Mouse (Mus musculus) mature B cell (primary cell): ENCODE data around the gene Ambra1.

ENCODE experiments used
- in situ Hi-C: fragments of 300-500 bp; cut with MboI; formaldehyde crosslinking; loops from 2 replicates; pipeline ENCODE4 v1.14.3; 2019

Gene Ambra1

DNA sequence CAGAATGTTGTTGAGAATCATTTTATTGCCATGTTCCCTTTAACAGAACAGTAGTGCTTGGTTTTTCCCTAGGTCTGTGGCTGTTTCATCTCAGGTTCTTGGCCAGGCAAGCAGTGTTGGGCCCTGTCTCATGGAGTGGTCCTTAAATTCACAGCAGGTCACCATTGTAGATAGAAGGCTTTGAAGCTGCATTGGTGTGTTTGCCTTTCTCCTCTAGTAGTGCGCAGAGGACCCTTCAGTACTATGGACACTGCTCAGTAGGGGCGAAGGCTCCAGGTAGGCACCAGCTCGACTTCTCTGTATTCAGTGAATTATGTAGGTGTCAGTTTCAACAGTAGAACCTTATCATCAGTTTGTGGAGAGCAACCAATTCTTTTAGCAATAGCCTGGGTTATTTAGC, 142.7 kb downstream of the Ambra1 start:
- in situ Hi-C loops = no loop called here

DNA sequence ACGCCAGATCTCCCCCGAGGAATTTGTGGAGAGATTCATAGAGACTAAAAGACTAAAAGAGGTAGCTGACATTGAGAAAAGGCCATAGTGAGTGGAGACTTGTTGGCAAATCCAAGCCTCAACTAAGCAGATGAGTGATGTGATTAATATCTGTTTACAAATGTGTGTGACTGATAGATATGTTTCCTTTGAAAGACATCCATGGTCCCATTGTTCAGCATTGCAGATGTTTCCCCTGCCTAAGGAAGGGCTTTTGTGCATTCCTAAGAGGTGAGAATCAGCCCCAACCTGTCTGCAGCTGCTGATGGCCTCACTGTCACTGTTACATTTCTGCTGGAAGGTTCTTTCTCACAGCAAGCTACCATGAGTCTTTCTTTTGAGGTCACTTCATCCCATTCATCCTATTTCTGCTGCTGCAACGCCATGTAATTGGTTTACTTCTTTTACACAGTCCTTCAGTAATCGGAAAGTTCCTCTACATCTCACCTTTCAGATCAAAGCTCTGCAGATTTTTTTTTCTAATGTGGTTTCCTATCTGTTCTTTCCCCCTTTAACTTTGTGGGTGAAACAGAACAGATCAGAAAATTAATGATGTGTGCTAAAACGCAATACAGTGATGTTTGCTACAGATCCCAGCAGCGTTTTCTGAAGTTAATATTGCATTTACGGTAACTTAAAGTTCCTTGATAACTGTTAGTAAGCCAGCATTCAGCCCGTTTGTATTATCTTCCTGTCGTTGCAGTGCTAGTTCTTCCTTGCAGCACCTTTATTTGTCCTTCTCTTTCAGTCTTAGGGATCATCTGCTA, 146.3 kb downstream of the Ambra1 start:
- in situ Hi-C loops = no loop called here

DNA sequence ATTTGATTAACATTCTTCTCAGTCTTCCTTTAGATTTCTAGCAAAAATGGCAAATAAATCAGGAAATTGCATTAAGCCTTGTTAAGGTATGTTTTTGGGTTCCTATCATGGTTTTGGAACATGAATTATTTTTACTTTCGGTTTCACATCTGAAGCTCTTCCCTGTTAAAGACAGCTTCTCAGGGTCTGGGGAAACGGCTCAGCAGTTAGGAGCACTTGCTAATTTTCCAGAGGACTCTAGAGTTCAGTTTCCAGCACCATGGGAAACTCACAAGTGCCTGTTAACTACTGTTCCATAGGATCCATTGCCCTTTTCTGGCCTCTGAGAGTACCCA, 146.8 kb downstream of the Ambra1 start:
- in situ Hi-C loops = no loop called here

DNA sequence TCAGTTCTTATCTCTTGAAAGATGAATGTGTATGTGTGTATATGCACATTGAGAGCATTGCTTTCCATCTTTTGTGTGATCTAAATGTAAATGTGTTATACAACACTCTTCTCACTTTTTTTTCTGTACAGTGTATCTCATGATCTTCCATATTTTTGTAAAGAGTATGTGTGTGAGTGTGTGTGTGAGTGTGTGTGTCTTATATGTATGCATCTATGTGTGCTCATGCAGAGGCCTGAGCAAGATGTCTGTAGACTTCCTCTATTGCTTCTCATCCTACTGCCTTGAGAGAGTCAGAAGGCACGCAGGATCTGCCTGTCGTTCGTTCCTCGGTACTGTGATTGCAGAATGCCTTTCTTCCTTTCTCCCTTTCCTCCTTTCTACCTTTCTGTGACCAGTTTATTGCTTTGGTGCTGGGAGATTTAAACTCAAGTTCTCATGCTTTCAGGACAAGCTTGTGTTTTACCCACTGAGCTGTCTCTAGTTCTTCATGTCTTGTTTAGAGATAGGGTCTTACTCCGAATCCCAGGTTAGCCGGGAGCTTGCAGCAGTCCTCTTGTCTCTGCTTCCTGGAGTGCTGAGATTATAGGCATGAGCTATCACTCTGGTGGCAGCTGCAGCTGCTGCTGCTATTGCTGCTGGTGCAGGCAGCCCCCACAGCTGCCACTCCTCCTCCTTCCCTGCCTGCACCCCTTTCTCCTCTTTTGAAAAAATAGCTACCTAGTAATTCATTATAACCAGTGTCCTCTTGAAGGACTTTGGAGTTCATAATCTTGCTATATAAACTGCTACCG, 148.7 kb downstream of the Ambra1 start:
- in situ Hi-C loops = no loop called here

DNA sequence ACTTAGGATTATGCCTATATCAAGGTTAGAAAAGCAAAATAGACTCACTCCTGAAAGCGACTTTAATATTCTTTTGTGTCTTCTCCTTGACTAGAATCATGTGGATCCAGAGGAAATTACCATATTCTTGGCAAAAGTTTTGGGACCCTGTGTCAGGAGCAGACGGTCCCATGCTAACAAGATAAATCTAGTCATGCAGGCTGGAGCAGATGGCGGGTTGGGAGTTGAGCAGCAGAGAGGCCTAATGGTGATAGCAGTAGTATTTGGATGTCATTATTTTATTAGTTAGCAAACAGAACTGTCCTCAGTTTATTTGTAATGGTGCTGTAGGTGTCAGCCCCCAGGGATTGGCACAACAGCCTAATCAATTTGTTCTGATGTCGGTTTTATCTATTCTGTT, 154.0 kb downstream of the Ambra1 start:
- in situ Hi-C loops = no loop called here

DNA sequence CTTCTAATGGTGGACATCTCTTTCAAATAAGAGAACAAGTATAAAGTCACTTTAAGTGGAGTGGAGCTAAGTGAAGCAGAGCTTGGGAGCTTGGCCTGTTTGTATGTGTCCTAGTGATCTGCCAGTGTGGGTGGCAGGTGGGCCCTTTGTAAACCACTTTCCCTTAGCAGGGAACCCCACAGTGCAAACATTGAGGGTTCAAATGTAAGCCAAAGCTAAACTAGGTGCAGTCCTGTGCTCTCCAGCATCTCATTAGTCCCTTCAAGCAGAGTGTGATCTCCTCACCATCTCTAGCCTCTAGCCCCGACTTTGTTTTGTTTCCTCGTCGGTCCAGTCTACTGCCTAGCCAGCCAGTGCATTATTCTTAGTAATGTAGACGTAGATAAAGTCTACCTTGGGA, 154.7 kb downstream of the Ambra1 start:
- in situ Hi-C loops = no loop called here

DNA sequence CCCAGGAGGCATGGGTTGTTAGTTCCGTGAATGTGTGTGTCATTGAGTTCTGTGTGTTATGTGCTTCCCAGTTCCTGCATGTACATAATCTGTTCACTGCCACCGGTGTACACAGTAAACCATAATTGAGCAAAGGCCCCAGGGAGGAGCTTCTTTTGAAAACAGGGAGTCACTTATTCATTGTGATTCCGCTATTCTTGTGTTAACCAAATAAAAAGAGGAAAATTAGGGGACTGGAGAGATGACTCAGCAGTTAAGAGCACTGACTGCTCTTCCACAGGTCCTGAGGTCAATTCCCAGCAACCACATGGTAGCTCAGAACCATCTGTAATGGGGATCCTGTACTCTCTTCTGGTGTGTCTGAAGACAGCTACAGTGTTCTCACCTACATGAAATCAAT, 164.8 kb downstream of the Ambra1 start:
- in situ Hi-C loops = no loop called here

DNA sequence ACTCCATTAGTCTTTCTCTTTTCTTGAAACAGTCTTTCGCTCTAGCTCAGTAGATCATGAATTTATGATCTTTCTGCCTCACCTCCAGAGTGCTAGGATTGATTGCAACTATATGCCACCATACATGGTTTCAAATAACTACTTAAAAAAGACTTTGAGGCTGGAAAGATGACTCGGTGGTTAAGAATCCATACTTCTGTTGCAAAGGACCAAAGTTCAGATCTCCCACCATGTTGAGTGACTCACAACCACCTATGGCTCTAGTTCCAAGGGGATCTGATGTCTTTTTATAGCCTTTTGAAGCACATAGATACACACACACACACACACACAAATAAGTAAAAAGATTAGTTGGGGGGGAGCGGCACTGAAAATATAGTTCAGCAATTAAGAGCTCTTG, 165.5 kb downstream of the Ambra1 start:
- in situ Hi-C loops = no loop called here

DNA sequence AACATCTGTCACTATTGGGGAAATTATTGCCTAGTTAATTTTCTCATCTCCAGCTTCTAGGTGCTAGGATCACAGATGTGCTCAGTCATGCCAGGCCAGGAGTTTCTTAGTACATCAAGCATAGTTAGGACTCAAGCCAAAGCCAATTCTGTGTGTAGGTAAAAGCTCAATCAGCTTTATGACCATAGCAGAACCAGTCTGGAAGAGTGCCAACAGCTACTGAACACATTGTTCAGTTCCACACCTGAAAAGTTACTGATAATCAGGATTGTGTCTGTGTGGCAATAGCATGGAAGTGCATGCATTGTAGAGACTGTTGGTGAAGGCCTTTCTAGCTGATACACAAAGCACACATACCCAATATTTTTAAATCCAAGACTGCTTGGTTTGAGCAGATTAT, 168.0 kb downstream of the Ambra1 start:
- in situ Hi-C loops = no loop called here

DNA sequence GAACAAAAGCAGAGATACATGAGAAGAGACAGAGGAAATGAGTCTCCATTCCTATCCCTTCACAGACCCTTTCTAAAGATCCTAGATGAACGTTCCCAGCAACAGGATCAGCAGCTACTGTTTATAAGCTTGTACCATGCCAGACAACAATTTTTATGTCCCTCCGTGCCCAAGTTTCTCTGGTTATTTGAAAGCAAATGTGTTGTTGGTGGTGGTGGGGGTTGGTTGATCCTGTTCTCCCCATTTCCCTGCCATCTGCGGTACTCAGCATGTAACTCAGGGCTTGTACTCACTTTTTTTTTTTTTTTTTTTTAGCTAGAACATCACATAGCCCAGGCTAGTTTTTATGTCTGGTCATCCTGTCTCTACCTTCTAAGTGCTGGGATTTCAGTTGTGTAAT, 169.2 kb downstream of the Ambra1 start:
- in situ Hi-C loops = no loop called here

DNA sequence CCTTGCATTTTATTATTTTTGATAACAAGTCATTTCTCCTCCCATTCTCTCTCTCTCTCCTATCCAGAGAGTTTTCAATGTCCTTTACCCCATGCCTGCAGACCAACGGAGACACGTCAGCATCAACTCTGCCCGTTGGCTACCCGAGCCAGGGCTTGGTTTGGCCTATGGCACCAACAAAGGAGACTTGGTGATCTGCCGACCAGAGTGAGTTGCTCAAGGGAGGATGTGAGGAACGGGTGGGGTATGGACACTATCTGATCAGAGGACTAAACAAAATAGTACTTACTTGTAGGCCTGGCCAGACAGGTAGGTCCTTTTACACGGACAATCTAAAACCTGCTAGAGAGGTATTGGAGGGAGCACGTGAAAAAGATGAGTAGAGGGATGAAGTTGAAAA, 170.5 kb downstream of the Ambra1 start:
- in situ Hi-C loops = no loop called here

DNA sequence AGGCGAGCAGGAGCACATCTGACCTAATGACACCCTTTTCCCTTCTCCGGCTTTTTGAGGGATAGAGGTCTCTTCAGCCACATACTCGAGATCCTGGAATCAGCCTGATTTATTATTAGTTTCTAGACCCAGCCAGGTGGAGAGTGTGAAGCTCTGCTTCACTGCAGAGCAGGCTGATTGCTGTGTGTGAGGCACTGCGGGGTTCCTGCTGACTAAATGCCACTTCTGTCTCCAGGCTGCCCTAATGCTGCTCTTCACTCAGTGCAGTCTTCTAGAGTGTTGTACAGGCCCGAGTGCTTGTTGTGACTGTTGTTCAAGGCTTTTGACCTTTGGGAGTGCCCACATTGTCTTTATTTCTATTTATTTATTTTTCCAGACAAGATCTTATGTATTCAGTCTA, 172.4 kb downstream of the Ambra1 start:
- in situ Hi-C loops = no loop called here

DNA sequence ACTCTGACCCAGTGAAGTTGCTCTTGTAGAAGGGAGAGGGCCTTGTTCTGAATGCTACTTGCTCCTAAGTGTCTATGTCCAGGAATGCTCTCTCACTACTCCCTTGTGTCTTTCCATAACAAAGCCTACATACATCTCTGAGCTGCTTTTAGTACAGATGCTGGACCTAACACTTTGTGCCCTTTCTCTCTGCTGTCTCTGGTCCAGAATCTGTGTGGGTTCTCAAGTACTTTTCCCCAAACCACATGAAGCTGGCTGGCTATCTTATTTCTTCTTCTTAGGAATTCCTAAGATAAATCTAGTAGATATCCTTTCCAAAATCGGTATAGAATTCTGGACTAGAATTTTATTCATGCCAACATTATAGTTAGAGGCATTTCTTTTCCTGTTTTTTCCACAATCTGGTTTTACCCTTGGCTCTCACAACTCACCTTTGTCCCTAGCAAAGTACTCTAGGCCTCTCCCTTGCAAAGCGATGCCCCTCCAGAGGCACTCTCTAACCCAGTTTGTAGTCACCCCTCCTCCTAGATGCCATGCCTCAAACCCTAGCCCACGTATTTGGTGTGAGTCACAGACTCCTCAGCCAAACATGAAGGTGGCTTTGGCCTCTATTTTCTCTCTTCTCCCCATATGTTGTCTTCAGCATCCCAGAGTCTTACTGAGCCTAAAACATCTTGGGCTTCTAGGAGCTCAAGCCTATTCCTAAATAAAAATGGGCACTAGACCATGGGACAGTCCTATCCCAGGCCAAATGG, 173.4 kb downstream of the Ambra1 start:
- in situ Hi-C loops = no loop called here

DNA sequence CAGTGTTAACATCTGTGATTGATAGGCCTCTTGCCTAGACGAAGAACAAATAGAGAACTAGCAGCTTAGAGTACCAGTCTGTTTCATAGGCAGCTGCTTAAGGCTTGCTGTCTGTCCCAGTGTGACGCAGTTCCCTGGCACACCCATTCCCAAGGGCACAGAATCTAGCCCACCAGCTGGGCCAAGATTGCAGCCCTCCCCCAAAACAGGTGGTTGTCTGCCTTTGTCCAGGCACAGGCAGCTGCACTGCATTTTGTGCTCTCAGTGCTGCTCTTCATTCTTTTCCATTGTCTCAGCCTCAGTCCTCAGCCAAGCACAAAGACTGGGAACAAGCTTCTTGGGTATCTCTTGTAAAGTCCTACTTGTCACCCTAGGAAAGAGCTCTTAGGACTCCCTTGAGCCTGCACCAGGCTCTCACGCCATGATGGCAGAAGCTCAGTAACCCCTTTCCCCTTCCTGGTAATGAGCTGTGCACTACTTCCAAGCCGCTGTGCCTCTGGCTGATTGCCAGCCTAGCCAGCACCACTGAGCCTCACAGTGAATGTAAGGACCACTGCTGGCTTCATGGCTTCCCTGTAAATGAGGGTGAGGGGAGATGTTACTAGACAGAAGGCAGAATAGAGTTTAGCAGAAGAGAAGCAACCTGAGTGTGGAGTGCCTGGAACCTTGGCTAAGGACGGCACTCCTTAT, 174.8 kb downstream of the Ambra1 start:
- in situ Hi-C loops = no loop called here

DNA sequence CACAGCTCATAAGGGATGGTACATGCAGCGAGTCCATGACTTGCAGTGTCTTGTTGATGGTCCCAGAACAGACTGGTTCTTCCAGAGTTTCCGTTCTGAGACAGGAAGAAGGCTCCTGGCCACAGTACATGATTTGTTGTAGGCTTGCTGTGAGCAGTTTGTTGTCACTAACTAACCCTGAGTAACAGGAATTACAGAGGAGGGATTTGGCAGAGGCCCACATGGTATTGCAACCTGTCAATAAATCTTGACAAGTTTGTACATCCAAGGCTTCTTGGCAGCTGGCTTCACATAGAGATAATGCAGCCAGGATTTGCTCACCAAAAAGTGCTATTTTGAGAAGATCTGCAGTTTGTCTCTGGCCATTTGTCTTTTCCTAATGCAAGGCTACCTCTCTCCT, 176.2 kb downstream of the Ambra1 start:
- in situ Hi-C loops = no loop called here

DNA sequence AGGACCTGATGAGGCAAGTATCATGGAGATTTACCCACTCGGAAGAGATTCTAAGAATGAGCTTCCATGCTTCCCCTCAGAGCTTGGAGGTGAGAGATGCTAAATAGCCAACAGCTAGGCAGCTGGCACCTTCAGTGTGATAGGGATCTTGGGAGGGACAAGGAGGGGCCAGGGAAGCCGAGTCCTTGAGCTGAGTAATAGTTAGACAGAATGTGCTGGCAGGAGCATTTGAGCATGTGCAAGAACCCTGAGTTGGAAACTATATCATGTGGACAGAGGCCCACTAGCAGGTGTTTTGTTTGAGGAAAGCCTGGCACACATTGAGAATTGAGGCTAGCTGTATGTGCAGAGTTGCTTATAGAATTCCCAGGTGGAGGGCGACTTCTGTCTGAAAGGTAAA, 182.7 kb downstream of the Ambra1 start:
- in situ Hi-C loops = no loop called here

DNA sequence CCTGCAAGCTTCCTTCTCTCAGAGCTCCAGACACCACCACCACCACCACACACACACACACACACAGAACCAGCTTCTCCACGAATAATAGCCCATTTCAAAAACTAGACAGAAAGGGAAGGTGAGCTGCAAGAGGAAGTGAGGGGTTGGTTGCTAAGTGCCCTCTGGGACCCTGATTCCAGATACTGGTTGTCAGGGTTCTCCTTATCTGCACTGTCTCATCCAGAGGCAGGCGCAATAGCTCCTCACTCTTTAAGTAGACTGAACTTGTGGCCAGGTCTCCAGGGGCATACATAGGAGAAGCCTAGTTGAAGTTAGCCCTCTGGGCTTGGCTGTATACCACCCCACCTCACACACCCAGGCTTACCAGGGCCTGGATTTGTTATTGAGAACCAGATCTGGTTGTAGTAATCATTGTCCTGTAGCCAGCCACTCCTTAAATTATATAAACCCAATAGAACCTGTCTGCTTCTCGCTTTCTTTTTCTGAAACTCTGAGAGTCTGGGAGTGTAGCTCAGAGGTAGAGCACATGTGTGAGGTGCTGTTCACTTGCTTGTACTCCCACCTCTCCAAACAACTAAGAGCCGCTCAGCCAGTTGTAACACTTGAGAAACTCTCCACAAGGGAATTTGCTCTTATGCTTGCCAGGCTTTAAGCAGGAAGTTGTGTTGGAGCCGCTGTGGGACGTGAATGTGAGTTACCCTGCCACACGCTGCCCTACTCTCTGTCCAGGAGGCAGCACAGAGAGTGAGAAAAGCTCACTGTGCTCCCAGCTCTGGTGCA, 183.6 kb downstream of the Ambra1 start:
- in situ Hi-C loops = no loop called here

DNA sequence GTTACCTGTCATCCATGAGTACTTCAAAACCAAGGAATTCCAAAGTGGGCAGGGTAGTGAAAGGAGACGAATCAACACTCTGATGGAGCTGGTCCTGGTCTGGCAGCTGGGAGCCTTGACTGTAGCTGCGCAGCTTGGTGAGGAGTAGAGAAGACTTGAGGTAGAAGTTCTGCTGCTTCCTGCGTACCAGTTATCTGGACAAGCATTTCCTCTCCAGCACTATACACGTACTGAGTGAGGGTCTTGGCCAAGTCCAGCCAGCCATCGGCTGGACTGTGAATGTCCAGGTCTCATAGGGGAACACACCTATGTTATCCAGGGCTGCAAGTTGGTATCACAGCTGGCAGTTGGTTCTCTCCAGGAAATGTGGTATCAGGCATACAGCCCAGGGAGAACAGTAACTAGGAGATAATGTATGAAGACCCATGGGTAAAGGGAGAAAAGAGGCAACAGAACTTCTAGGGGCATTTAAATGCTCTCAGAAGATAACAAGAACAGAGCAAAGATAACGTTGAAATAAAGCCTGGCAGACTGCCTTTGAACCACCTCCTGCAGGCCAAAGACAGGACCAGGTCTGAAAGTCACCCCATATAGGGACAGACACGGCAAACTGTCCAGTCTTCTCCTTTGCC, 186.5 kb downstream of the Ambra1 start:
- in situ Hi-C loops = no loop called here

DNA sequence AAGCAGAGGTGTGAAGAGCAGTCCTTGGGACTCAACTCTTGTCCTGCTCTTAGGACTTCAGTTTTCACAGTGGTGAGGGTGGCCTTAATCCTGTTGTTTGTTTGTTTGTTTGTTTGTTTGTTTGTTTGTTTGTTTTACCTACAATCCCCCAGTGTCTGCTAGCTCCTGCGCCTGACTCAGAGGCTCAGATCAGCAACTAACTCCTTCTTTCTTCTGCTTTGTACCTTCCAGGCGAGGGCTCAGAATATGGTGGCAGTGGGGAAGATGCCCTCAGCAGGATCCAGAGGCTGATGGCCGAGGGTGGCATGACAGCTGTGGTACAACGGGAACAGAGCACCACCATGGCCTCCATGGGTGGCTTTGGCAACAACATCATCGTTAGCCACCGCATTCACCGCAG, 187.2 kb downstream of the Ambra1 start:
- in situ Hi-C loops = no loop called here

DNA sequence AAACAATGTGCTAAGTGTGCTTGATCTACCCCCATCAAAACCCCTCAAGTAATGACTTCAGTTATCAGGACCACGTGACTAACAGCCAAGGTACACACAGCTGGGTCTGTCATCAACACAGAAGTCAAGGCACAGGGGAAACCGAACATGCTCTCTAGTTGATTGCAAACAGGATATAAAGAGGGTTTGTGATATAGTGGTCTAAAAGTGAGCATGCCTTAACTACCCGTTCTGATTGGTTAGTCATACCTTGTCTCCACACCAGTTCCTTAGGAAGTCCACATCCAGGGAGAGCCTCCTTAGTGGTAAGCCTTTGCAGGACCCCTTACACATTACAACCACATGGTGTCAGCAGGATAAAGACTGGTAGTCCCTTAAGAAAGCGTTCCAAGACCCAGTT, 190.2 kb downstream of the Ambra1 start:
- in situ Hi-C loops = no loop called here

DNA sequence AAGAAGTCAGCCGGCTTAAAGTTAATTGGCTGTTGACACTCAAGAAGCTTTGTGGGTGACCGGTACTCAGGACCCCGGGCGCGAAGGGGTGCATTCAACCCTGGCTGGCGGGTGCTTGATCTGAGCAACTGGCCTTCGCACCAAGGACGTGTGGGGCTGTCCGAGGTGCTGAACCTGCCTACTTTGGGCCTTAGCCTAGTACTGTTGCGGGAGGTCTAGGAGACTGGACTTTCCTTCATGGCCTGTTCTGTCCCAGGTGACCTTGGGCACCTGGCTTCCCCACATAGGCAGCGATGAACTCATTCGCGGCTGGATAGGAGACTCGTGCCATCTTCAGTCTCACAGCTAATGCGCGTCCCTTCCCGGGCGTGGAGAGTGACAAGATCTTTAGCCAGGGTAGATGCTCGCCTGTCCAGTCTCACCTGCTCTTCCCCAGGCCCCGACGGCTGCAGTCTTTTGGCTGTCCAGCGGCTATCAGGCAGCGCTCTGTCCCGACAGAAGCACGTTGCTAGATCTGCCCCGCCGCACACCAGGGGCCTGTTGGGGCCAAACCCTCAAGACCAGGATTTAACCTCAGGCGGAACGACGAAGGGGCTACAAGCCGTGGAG, 191.4 kb downstream of the Ambra1 start:
- in situ Hi-C loops = no loop called here
